Mouse (Mus musculus) forebrain, embryonic 11.5 days (tissue): Measurements from ENCODE around the gene Gm36245. TPM values are rescaled to one million over a fixed set of nuclear protein-coding genes. Genes with fewer than 3 reads are reported as not detected.
"Not testable (repeated sequence)": the region's sequence is repeated elsewhere in the genome, so short reads cannot be mapped to it uniquely, and the experiment has no call there.

Source experiments
- ATAC-seq: fragments of 200-750 bp; cut with Nextera tagmentation; replicated peaks from 2 replicates; pipeline ENCODE4 v1.8.0; 2017; ENCODE audit warnings: moderate TSS enrichment; ENCODE audit not compliant: low FRiP score
- DNase-seq: peaks from one replicate; pipeline ENCODE4 v3.0.0-alpha.2; 2017; ENCODE audit warnings: low spot score
- H3K27ac ChIP-seq: fragments of 300-500 bp; sonication (generic); 2 replicates; pipeline ENCODE4 v1.5.1; 2014; ENCODE audit warnings: low read depth, low read length
- H3K27me3 ChIP-seq: fragments of 300-500 bp; sonication (generic); 2 replicates; pipeline ENCODE4 v1.6.1; 2014; ENCODE audit warnings: mild to moderate bottlenecking, low read length, mixed read lengths; ENCODE audit not compliant: control insufficient read depth, insufficient read depth
- H3K36me3 ChIP-seq: fragments of 300-500 bp; sonication (generic); 2 replicates; pipeline ENCODE4 v1.6.1; 2014; ENCODE audit warnings: mild to moderate bottlenecking, low read length, moderate library complexity, mixed read lengths; ENCODE audit not compliant: control insufficient read depth, insufficient read depth
- H3K4me1 ChIP-seq: fragments of 300-500 bp; sonication (generic); replicated peaks from 2 replicates; pipeline ENCODE4 v1.6.1; 2014; ENCODE audit warnings: low read length, mixed read lengths; ENCODE audit not compliant: control insufficient read depth, insufficient read depth
- H3K4me2 ChIP-seq: fragments of 300-500 bp; sonication (generic); 2 replicates; pipeline ENCODE4 v1.6.1; 2014; ENCODE audit warnings: low read depth, mild to moderate bottlenecking, low read length, moderate library complexity, mixed read lengths; ENCODE audit not compliant: severe bottlenecking
- H3K4me3 ChIP-seq: fragments of 300-500 bp; sonication (generic); 2 replicates; pipeline ENCODE4 v1.5.1; 2014; ENCODE audit warnings: low read depth, low read length
- H3K9ac ChIP-seq: fragments of 300-500 bp; sonication (generic); 2 replicates; pipeline ENCODE4 v1.6.1; 2014; ENCODE audit warnings: low read length
- H3K9me3 ChIP-seq: fragments of 300-500 bp; sonication (generic); 2 replicates; pipeline ENCODE4 v1.6.1; 2016; ENCODE audit warnings: low read length, mixed read lengths; ENCODE audit not compliant: control insufficient read depth
- WGBS: fragments of 180-500 bp; shearing (Covaris S2); extraction: QIAGEN DNeasy Blood & Tissue Kit; methylation state at CpG from one replicate; pipeline ENCODE4 v1.1.7; 2014; 5-methylcytosine and 5-hydroxymethylcytosine counted together
- polyA plus RNA-seq: library from polyadenylated mRNA; unstranded; fragments of >200 nt; fragmentation: Nextera tagmentation; extraction: Ambion mirVana; gene quantifications from 2 replicates; pipeline ENCODE4 v1.2.1, GENCODE M21; 2014

Gene Gm36245
- polyA plus RNA-seq, 1 experiment from 2014 or later, result not detected

- H3K9ac ChIP-seq, result no peak overlapping the region
- H3K4me1 ChIP-seq, result no peaks in the 10 kb centered on the region
- no peak for DNase-seq
- no peaks in the 10 kb centered on the region for H3K27me3 ChIP-seq
- WGBS, result 70% methylated on average over 1 of the region's 1 CpGs
- no peaks in the 10 kb centered on the region for H3K9me3 ChIP-seq
- H3K36me3 ChIP-seq, result no peaks in the 10 kb centered on the region
- no peak overlapping the region for H3K4me2 ChIP-seq
- ATAC-seq, result no peak
- H3K27ac ChIP-seq, result no peak overlapping the region
- no peak overlapping the region for H3K4me3 ChIP-seq
Measured at GRCm38 (mm10) chr15:77593557-77593956, 5.5 kb upstream of the Gm36245 start.

DNA sequence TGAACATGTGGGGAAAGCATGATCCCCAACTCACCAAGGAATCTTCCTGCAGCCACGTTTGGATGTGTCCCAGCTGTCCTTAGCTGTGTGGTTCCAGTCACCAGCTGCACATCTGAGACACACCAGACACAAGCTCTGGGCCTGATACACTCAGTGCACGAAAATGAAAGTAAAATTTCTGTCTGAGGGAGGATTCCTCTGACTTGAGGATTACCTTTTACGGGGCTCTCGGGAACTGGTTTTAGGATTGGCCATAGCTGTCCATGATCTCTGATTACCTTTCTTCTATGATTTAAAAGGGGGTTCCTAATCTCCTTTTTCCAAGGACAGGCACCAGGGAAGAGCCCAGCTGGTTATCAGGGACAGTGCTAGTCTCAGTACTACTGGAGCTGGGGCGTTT is 3.1 kb upstream of the Gm36245 start, which contains the start of gene Apol10b:
Gene Apol10b (minus strand): TSS at position 165 of the 400 bp plus-strand sequence.
- H3K9me3 ChIP-seq, result no peaks in the 10 kb centered on the region
- H3K4me2 ChIP-seq, result no peak within 1 kb of the TSS
- H3K4me3 ChIP-seq, result no peak within 1 kb of the TSS
- 70% methylated on average over 5 of the region's 5 CpGs for WGBS
- no peak within 1 kb of the TSS for H3K27ac ChIP-seq
- ATAC-seq (no peak), DNase-seq (no peak)
- no peaks in the 10 kb centered on the region for H3K27me3 ChIP-seq
- no peak within 1 kb of the TSS for H3K9ac ChIP-seq
- H3K4me1 ChIP-seq, result no peaks in the 10 kb centered on the region
- H3K36me3 ChIP-seq, result no peaks in the 10 kb centered on the region

DNA sequence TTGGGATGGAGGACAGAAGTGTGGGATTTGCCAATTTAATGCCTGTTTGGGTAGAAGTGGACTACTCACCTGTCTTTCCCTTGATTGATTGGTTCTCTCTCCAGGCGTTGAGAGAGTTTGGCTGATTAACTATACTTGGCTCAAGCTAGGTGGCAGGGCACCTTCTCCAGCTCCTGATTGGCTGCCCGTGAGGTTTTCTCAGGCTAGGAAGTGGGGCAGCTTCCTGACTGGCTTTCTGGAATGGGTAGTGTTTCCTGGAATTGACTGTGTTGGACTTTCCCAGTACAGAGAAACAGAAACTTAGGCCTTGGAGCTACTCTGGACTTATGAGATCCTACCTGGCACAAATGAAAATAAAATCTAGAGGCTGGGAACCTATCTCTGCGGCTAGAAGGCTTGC is 629 bp upstream of the Gm36245 start:
- Histone ChIP-seq H3K4me2 (no peak overlapping the region), H3K9me3 (no peaks in the 10 kb centered on the region), H3K4me3 (no peak overlapping the region), H3K36me3 (no peaks in the 10 kb centered on the region), H3K27ac (no peak overlapping the region), H3K4me1 (no peaks in the 10 kb centered on the region), H3K9ac (no peak overlapping the region), H3K27me3 (no peaks in the 10 kb centered on the region)
- DNase-seq (no peak), ATAC-seq (no peak)
- WGBS, result 77% methylated on average over 3 of the region's 3 CpGs

DNA sequence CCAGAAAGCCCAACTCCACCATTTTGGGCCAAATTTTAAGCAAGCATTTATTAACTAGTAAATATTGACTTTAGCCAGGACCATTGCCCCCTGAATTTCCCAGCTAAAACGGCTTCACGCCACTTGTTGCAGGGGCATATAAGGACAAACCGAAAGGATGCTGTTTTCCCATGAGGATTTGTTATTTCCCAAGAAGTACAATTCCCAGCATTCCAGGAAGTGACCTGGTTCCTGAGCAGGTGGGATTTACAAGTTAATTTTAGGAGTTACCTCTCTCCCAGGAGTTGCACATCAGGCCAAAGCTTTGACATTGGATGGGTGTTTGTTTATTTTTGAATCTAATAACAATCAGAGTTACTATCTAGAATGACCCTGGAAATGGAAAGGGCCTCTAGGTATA is 7.0 kb downstream of the Gm36245 start:
- Histone ChIP-seq H3K36me3 (no peaks in the 10 kb centered on the region), H3K9me3 (no peaks in the 10 kb centered on the region), H3K4me3 (no peak overlapping the region), H3K4me1 (no peaks in the 10 kb centered on the region), H3K27me3 (no peaks in the 10 kb centered on the region), H3K27ac (no peak overlapping the region), H3K4me2 (no peak overlapping the region), H3K9ac (no peak overlapping the region)
- WGBS, result 88% methylated on average over 3 of the region's 3 CpGs
- ATAC-seq (no peak), DNase-seq (no peak)

DNA sequence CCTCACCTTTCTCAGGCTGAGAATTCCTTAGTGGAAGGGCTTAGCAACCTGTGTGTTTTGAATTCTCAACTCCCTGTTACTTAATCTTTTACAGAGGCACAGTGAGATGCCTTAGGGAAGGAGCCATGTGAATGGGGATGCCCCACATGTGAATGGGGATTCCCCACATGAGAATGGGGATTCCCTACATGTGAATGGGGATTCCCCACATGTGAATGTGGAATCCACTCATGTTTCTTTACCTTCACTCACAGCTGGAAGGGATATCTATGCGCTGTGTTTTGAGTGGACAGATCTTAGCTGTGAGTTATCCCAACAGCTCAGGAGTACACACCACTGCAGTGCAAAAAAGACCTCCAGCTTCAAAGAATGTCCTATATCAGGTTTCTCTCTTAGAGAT is 25.7 kb downstream of the Gm36245 start:
- ATAC-seq (no peak), DNase-seq (no peak)
- no peak overlapping the region for H3K9ac ChIP-seq
- H3K4me3 ChIP-seq, result no peak overlapping the region
- H3K9me3 ChIP-seq, result no peaks in the 10 kb centered on the region
- no peaks in the 10 kb centered on the region for H3K27me3 ChIP-seq
- no peak overlapping the region for H3K4me2 ChIP-seq
- H3K4me1 ChIP-seq, result no peaks in the 10 kb centered on the region
- no peak overlapping the region for H3K27ac ChIP-seq
- WGBS, result 100% methylated on average over 1 of the region's 1 CpGs
- H3K36me3 ChIP-seq, result no peaks in the 10 kb centered on the region

GRCm38 (mm10) chr15:77626471-77626870 is 27.4 kb downstream of the Gm36245 start:
- H3K36me3 ChIP-seq, H3K4me1 ChIP-seq, H3K9ac ChIP-seq, H3K4me3 ChIP-seq, ATAC-seq, H3K9me3 ChIP-seq, DNase-seq, H3K27ac ChIP-seq, H3K4me2 ChIP-seq, H3K27me3 ChIP-seq: not testable (repeated sequence)
- 87% methylated on average over 4 of the region's 4 CpGs for WGBS

DNA sequence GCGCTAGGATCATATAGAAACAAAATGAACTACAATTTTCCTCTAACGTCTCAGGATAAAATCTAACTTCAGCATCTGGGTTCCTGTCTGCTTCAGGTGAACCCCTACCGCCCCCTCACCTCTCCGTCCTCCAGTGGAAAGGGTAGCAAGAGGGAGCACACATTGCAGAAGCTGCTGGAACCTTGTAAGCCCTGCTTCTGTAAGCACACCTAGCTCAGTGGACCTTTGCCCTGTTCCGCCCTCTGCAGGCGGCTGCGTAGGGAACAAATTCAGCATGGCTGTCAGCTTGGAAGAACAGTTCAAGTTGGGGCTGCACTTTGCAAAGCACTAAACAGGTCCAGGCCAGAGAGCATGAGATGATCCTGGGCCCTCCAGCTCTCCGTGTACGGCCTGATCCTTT is 29.6 kb downstream of the Gm36245 start:
- WGBS, result 58% methylated on average over 9 of the region's 9 CpGs
- not testable (repeated sequence) for H3K27me3 ChIP-seq, H3K4me1 ChIP-seq, DNase-seq, H3K27ac ChIP-seq, ATAC-seq, H3K9ac ChIP-seq, H3K4me2 ChIP-seq, H3K9me3 ChIP-seq, H3K36me3 ChIP-seq, H3K4me3 ChIP-seq

- not testable (repeated sequence) for H3K4me3 ChIP-seq, H3K4me1 ChIP-seq
- 81% methylated on average over 3 of the region's 3 CpGs for WGBS
Measured at GRCm38 (mm10) chr15:77629822-77630221, 30.8 kb downstream of the Gm36245 start.

GRCm38 (mm10) chr15:77643176-77643575 is 44.1 kb downstream of the Gm36245 start, which contains the start of gene Apol11b:
Gene Apol11b, minus strand, starts transcription at chr15:77643286.
- not testable (repeated sequence) for H3K9me3 ChIP-seq, H3K4me3 ChIP-seq, H3K27me3 ChIP-seq, H3K36me3 ChIP-seq, H3K4me1 ChIP-seq, H3K27ac ChIP-seq, ATAC-seq, DNase-seq, H3K4me2 ChIP-seq, H3K9ac ChIP-seq
- WGBS, result 71% methylated on average over 2 of the region's 2 CpGs

More at GRCm38 (mm10) chr15:77629822-77630221, 30.8 kb downstream of the Gm36245 start:
- not testable (repeated sequence) for H3K27me3 ChIP-seq, H3K4me2 ChIP-seq, H3K36me3 ChIP-seq, DNase-seq, ATAC-seq, H3K27ac ChIP-seq, H3K9ac ChIP-seq, H3K9me3 ChIP-seq
